Mouse (Mus musculus): ENCODE results near the gene Ndufa4l2. TPM values are rescaled to one million over a fixed set of nuclear protein-coding genes. Genes with fewer than 3 reads are reported as not detected.

Gene Ndufa4l2
- total and polyA plus RNA-seq, 3 experiments: 21.8 to 26.6 TPM; not detected in 1

GRCm38 (mm10) chr10:127524646-127525255 is 10.0 kb downstream of the Ndufa4l2 start:
- Histone ChIP-seq H3K27me3 (ENCODE audit: control insufficient read depth in 1 of 2, insufficient read depth in 2 of 2, low read length in 2 of 2) (no peaks in the 10 kb centered on the region), H3K4me1 (ENCODE audit: control insufficient read depth in 1 of 2, insufficient read depth in 2 of 2, low read length in 2 of 2) (peaks cover 2 to 13% of the 10 kb centered on the region in 2 experiments; a peak in 3 of 4 replicates), H3K9ac (ENCODE audit: control insufficient read depth, low read depth, low read length, poor library complexity, severe bottlenecking) (no peak overlapping the region), H3K27ac (ENCODE audit: control insufficient read depth, low read depth, low read length) (no peak overlapping the region), H3K4me3 (ENCODE audit: control insufficient read depth in 1 of 2, insufficient read depth in 1 of 2, low read depth in 2 of 2, low read length in 2 of 2) (no peak overlapping the region), H3K79me2 (ENCODE audit: control insufficient read depth, insufficient read depth, low read length, poor library complexity) (peaks cover 25% of the 10 kb centered on the region), H3K9me3 (replicated peaks; ENCODE audit: insufficient read depth, low read length) (no peaks in the 10 kb centered on the region), H3K36me3 (ENCODE audit: control insufficient read depth in 1 of 2, insufficient read depth in 2 of 2, low read length in 2 of 2) (peaks cover 0 to 11% of the 10 kb centered on the region in 2 experiments; a peak in 3 of 4 replicates)
- DNase-seq (ENCODE audit: low read depth, low spot score): no peak
- TF ChIP-seq MAZ (IDR thresholded peaks at IDR 0.05; ENCODE audit: low read depth, low read length) (no peak), USF2 (IDR thresholded peaks at IDR 0.05; ENCODE audit: borderline replicate concordance in 1 of 2, insufficient read depth in 1 of 2, low read depth in 1 of 2, low read length in 2 of 2) (no peak), CTCF (IDR thresholded peaks at IDR 0.05 in 2 of 3, conservative IDR thresholded peaks at IDR 0.05 in 1 of 3; ENCODE audit: control insufficient read depth in 1 of 3, insufficient read depth in 1 of 3, low read depth in 2 of 3, low read length in 3 of 3, poor library complexity in 1 of 3, severe bottlenecking in 1 of 3) (no peak)

GRCm38 (mm10) chr10:127526048-127526447 is 11.3 kb downstream of the Ndufa4l2 start:
- Histone ChIP-seq H3K4me1 (ENCODE audit: control insufficient read depth in 1 of 2, insufficient read depth in 2 of 2, low read length in 2 of 2) (peaks cover 2 to 7% of the 10 kb centered on the region in 2 experiments; a peak in 3 of 4 replicates), H3K9me3 (replicated peaks; ENCODE audit: insufficient read depth, low read length) (no peaks in the 10 kb centered on the region), H3K27ac (ENCODE audit: control insufficient read depth, low read depth, low read length) (no peak overlapping the region), H3K27me3 (ENCODE audit: control insufficient read depth in 1 of 2, insufficient read depth in 2 of 2, low read length in 2 of 2) (no peaks in the 10 kb centered on the region), H3K9ac (ENCODE audit: control insufficient read depth, low read depth, low read length, poor library complexity, severe bottlenecking) (no peak overlapping the region), H3K36me3 (ENCODE audit: control insufficient read depth in 1 of 2, insufficient read depth in 2 of 2, low read length in 2 of 2) (peaks cover 0 to 8% of the 10 kb centered on the region in 2 experiments; a peak in 2 of 4 replicates), H3K79me2 (ENCODE audit: control insufficient read depth, insufficient read depth, low read length, poor library complexity) (peaks cover 12% of the 10 kb centered on the region), H3K4me3 (ENCODE audit: control insufficient read depth in 1 of 2, insufficient read depth in 1 of 2, low read depth in 2 of 2, low read length in 2 of 2) (no peak overlapping the region)
- DNase-seq (ENCODE audit: low read depth, low spot score): no peak
- no peak for TF ChIP-seq NELFE (IDR thresholded peaks at IDR 0.05; ENCODE audit: low read depth, low read length)
- no peak for TF ChIP-seq CHD2 (IDR thresholded peaks at IDR 0.05; ENCODE audit: low read length)
- no peak for TF ChIP-seq MAZ (IDR thresholded peaks at IDR 0.05; ENCODE audit: low read depth, low read length)
- TF ChIP-seq ZNF384 (IDR thresholded peaks at IDR 0.05; ENCODE audit: low read depth, low read length): no peak
- no peak for TF ChIP-seq TCF12 (IDR thresholded peaks at IDR 0.05; ENCODE audit: low read depth, low read length)
- TF ChIP-seq MYB (IDR thresholded peaks at IDR 0.05; ENCODE audit: low read depth, low read length): no peak
- TF ChIP-seq POLR2AphosphoS5 (IDR thresholded peaks at IDR 0.05; ENCODE audit: borderline replicate concordance, low read depth, low read length): no peak
- no peak for TF ChIP-seq JUND (IDR thresholded peaks at IDR 0.05; ENCODE audit: low read depth, low read length)
- TF ChIP-seq GABPA (IDR thresholded peaks at IDR 0.05; ENCODE audit: low read depth, low read length): no peak
- TF ChIP-seq POLR2A (IDR thresholded peaks at IDR 0.05; ENCODE audit: control insufficient read depth in 1 of 2, insufficient read depth in 1 of 2, low read depth in 1 of 2, low read length in 2 of 2, poor library complexity in 1 of 2): no peak
- no peak for TF ChIP-seq POLR2AphosphoS2 (IDR thresholded peaks at IDR 0.05; ENCODE audit: low read length)
- TF ChIP-seq GATA1 (IDR thresholded peaks at IDR 0.05; ENCODE audit: low read depth, low read length): no peak
- no peak for TF ChIP-seq BHLHE40 (IDR thresholded peaks at IDR 0.05; ENCODE audit: borderline replicate concordance, low read depth, low read length)
- TF ChIP-seq MYC (IDR thresholded peaks at IDR 0.05; ENCODE audit: low read depth, low read length): no peak
- no peak for TF ChIP-seq EP300 (IDR thresholded peaks at IDR 0.05; ENCODE audit: low read depth in 1 of 2, low read length in 2 of 2)
